Mouse (Mus musculus) liver, adult 2 months (tissue): ENCODE results near the gene Scn4b. TPM values are rescaled to one million over a fixed set of nuclear protein-coding genes. Genes with fewer than 3 reads are reported as not detected.

ENCODE experiments used
- DNase-seq: peaks from one replicate; pipeline ENCODE4 v3.0.0-alpha.2; 2011; ENCODE audit warnings: low read depth, low spot score; ENCODE audit errors: extremely low read depth
- H3K27ac ChIP-seq: fragments of 200-500 bp; replicated peaks from 2 replicates; pipeline ENCODE4 v1.5.1; 2012; ENCODE audit warnings: low read depth, mild to moderate bottlenecking, control low read depth, inconsistent platforms, low read length; ENCODE audit not compliant: insufficient read depth
- H3K27me3 ChIP-seq: fragments of 200-500 bp; 2 replicates; pipeline ENCODE4 v1.6.1; 2012; ENCODE audit warnings: mild to moderate bottlenecking, moderate library complexity, low read length, inconsistent platforms; ENCODE audit not compliant: control insufficient read depth, insufficient read depth
- H3K36me3 ChIP-seq: fragments of 200-500 bp; 2 replicates; pipeline ENCODE4 v1.6.1; 2012; ENCODE audit warnings: low read length, inconsistent platforms; ENCODE audit not compliant: control insufficient read depth, insufficient read depth
- H3K4me1 ChIP-seq: fragments of 200-500 bp; 2 replicates; pipeline ENCODE4 v1.6.1; 2011; ENCODE audit warnings: low read length; ENCODE audit not compliant: control insufficient read depth, insufficient read depth
- H3K4me3 ChIP-seq: fragments of 200-500 bp; 2 replicates; pipeline ENCODE4 v1.5.1; 2011; ENCODE audit warnings: low read depth, mild to moderate bottlenecking, control low read depth, low read length, moderate library complexity; ENCODE audit not compliant: insufficient read depth
- H3K79me2 ChIP-seq: fragments of 200-500 bp; 2 replicates; pipeline ENCODE4 v1.6.1; 2012; ENCODE audit warnings: inconsistent platforms, mild to moderate bottlenecking, low read length, moderate library complexity; ENCODE audit not compliant: control insufficient read depth, insufficient read depth
- H3K9ac ChIP-seq: fragments of 200-500 bp; 2 replicates; pipeline ENCODE4 v1.6.1; 2012; ENCODE audit warnings: low read depth, mild to moderate bottlenecking, control low read depth, inconsistent platforms, low read length
- CTCF ChIP-seq: fragments of 200-500 bp; IDR thresholded peaks from 2 replicates; pipeline ENCODE4 v1.5.1; 2011; ENCODE audit warnings: low read depth, low read length, control low read depth
- POLR2A ChIP-seq: fragments of 200-500 bp; IDR thresholded peaks from 2 replicates; pipeline ENCODE4 v1.6.1; 2011; ENCODE audit warnings: low read length, control low read depth; ENCODE audit not compliant: insufficient read depth; ENCODE audit errors: extremely low read depth
- WGBS: fragments of 180-500 bp; shearing (Covaris S2); methylation state at CpG from one replicate; pipeline ENCODE4 v1.1.7; 2018; 5-methylcytosine and 5-hydroxymethylcytosine counted together
- polyA plus RNA-seq: library from polyadenylated mRNA; depleted of rRNA; stranded (reverse); fragments of >200 nt; gene quantifications from 2 replicates; pipeline ENCODE4 v1.2.3, GENCODE M21; 2012
- total RNA-seq: library from RNA; depleted of rRNA; stranded (reverse); fragments of >200 nt; gene quantifications from 2 replicates; pipeline ENCODE4 v1.2.3, GENCODE M21; 2014

Gene Scn4b
- total and polyA plus RNA-seq, 2 experiments: 0.02 to 0.28 TPM

DNA sequence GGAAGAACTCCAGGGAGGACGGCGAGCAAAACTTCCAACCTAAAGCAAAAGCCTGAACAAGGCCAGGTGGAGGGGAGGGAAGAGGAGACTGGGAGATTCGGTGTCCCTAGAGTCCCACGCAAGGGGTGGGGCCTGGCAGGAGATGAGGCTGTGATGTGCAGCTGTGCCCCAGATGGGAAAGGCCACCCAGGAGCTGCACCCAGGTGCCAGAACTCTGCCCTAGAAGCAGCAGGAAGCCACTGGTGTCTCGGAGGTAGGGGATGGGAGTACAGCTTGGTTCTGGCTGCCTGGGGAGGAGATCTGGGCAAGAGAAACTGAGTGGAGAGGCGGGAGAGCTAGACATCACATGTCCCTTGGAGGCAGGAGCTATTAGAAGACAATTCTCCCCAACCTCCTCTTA lies 17.2 kb upstream of the Scn4b start:
- WGBS: 76% methylated on average over 6 of the region's 6 CpGs
- Histone ChIP-seq H3K9ac (no peak overlapping the region), H3K79me2 (no peaks in the 10 kb centered on the region)

DNA sequence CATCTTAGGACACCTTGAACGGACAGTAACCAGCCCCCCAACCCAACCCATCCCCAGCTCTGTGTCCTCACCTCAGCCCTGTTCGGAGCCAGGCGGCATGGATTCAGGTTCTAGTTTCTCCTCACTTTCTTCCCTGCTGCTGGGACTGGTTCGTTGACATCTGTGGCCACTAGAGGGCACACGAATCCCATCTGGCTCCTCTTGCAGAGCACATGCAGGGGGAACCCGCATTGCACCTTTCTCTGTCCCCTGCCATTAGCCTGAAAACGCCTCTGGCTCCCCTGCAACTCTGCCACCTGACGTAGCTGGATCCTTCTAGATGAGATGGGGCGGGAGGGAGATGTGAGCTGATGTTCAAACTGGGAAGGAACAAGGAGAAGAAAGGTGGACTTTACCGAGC lies 16.4 kb upstream of the Scn4b start:
- WGBS: 4% methylated on average over 10 of the region's 10 CpGs
- Histone ChIP-seq H3K4me1 (peaks cover 1% of the 10 kb centered on the region; the same call in 1 of the 2 replicates), H3K27me3 (no peaks in the 10 kb centered on the region), H3K27ac (no peak overlapping the region), H3K9ac (no peak overlapping the region), H3K4me3 (no peak overlapping the region), H3K36me3 (no peaks in the 10 kb centered on the region), H3K79me2 (no peaks in the 10 kb centered on the region)
- DNase-seq: peak; percentile 45
- TF ChIP-seq CTCF: peak; percentile 96
- no peak for TF ChIP-seq POLR2A

More for the DNA sequence above, 17.2 kb upstream of the Scn4b start:
- no peak overlapping the region for H3K27ac ChIP-seq
- H3K4me1 ChIP-seq: peaks cover 1% of the 10 kb centered on the region; the same call in 1 of the 2 replicates
- H3K27me3 ChIP-seq: no peaks in the 10 kb centered on the region
- TF ChIP-seq POLR2A: no peak
- no peak for TF ChIP-seq CTCF
- no peak overlapping the region for H3K4me3 ChIP-seq
- no peak for DNase-seq
- H3K36me3 ChIP-seq: no peaks in the 10 kb centered on the region

DNA sequence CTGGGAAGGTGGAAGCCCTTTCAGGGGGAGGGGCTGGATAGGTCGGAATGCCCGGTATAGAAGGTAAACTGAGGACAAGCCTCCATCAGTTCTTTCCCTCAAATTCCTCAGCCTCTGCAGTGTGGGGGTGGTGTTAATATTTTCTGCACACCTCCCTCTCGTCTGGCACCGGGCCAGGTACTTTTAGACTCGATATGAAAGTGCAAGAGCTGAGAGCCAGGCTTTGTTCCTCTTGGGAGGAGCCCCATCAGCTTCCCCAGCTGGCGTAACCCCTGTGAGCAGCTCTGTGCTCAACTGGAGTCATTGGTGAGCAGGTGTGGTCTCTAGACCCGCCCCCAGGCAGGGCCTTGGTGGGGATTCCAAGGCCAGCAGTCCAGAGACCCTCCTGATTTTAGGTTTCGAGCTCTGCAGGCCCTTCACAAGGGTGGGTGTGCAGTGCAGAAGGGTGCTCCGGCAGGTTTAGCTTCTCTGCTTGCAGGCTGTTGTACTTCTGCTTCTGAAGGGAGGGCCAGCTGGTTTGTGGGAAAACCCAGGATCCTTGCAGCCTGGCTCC lies 15.9 kb upstream of the Scn4b start:
- H3K79me2 ChIP-seq: no peaks in the 10 kb centered on the region
- H3K27me3 ChIP-seq: no peaks in the 10 kb centered on the region
- WGBS: 31% methylated on average over 9 of the region's 9 CpGs
- peaks cover 1% of the 10 kb centered on the region; the same call in 1 of the 2 replicates for H3K4me1 ChIP-seq
- H3K4me3 ChIP-seq: no peak overlapping the region
- no peak overlapping the region for H3K27ac ChIP-seq
- H3K36me3 ChIP-seq: no peaks in the 10 kb centered on the region
- no peak for DNase-seq
- TF ChIP-seq CTCF: no peak
- TF ChIP-seq POLR2A: no peak
- H3K9ac ChIP-seq: no peak overlapping the region

DNA sequence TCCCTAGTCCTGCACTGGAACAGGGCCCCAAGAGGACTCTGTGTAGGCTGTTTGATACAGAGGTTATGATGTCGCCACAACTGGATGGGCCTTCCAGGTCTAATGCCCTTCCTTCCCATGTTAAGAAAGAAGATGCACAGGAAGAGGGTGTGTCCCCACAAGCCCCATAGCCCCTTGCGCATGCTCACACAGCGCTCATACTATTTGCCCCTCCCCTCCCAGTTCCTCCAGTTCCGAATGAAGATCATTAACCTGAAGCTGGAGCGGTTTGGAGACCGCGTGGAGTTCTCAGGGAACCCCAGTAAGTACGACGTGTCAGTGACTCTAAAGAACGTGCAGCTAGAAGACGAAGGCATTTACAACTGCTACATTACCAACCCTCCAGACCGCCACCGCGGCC lies 13.0 kb upstream of the Scn4b start:
- Histone ChIP-seq H3K9ac (no peak overlapping the region), H3K4me1 (peaks cover 1% of the 10 kb centered on the region; the same call in 1 of the 2 replicates), H3K27ac (no peak overlapping the region), H3K27me3 (no peaks in the 10 kb centered on the region), H3K4me3 (no peak overlapping the region), H3K36me3 (no peaks in the 10 kb centered on the region), H3K79me2 (no peaks in the 10 kb centered on the region)
- no peak for DNase-seq
- WGBS: 89% methylated on average over 14 of the region's 14 CpGs
- no peak for TF ChIP-seq CTCF
- TF ChIP-seq POLR2A: no peak

DNA sequence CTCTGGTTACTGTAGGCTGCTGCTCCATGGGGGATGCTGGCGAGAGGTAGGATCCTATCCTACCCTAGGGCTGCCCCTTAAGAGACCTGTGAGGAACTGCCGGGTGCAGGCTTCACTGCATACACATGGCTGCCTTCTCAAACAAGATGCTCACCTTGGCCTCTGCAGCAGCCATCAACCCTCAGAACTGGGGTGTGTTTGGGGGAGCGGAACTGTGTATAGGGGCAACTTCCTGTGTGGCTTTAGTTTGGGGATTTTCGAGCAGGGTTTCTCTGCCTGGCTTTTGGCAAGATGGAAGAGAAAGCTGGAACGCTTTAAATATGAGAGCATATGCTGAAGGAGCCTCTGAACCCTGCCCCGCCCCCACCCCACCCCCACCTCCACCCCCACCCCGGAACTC lies 11.3 kb upstream of the Scn4b start:
- TF ChIP-seq CTCF (no peak), POLR2A (no peak)
- H3K27me3 ChIP-seq: no peaks in the 10 kb centered on the region
- no peaks in the 10 kb centered on the region for H3K36me3 ChIP-seq
- H3K4me3 ChIP-seq: no peak overlapping the region
- no peak for DNase-seq
- WGBS: 61% methylated on average over 7 of the region's 7 CpGs
- H3K27ac ChIP-seq: no peak overlapping the region
- no peak overlapping the region for H3K9ac ChIP-seq
- peaks cover under 1% of the 10 kb centered on the region; the same call in 1 of the 2 replicates for H3K4me1 ChIP-seq
- H3K79me2 ChIP-seq: no peaks in the 10 kb centered on the region

DNA sequence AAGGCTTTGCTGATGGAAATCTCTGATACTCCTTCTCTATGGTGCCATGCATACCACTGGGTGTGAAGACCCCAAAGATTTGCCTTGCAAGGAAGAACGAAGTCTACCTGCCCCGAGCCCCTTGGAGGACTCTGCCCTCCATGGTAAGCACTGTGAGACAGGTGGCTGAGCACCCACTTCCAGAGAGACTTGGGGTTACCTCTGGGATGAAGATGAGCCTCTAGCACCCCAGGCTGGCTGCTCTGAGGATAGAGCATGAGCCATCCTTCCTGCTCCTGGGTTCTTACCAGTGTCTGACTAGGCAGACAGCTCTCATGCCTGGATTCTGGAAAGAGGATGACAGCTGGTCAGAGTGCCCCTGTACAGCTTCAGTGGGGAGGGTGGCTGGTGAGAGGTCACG lies 8.1 kb upstream of the Scn4b start:
- Histone ChIP-seq H3K9ac (no peak overlapping the region), H3K79me2 (no peaks in the 10 kb centered on the region), H3K27ac (no peak overlapping the region), H3K4me3 (no peak overlapping the region), H3K4me1 (no peaks in the 10 kb centered on the region), H3K36me3 (no peaks in the 10 kb centered on the region), H3K27me3 (no peaks in the 10 kb centered on the region)
- 77% methylated on average over 3 of the region's 3 CpGs for WGBS
- TF ChIP-seq CTCF (no peak), POLR2A (no peak)
- DNase-seq: no peak
